Mouse (Mus musculus) thymus, postnatal 36 days (tissue): ENCODE data around the gene Zfp599.
"Not testable (repeated sequence)": the region's sequence is repeated elsewhere in the genome, so short reads cannot be mapped to it uniquely, and the experiment has no call there.

Experiments
- DNase-seq, 2 experiments: peaks; one replicate each; pipeline ENCODE4 v3.0.0; 2022; ENCODE audit warnings: mixed read lengths in 2 of 2

The Zfp599 gene

GRCm38 (mm10) chr9:22259184-22260091, at the start of gene Zfp599:
Gene Zfp599 (minus strand): TSS chr9:22259895.
- peak; percentile 71 to 80 for DNase-seq

- DNase-seq, result not testable (repeated sequence)
Observed at GRCm38 (mm10) chr9:22307920-22308262, 48.2 kb upstream of the Zfp599 start.

GRCm38 (mm10) chr9:22307156-22307919, 47.6 kb upstream of the Zfp599 start, which contains the start of gene Zfp810:
Gene Zfp810 (minus strand): TSS chr9:22307648.
- DNase-seq, result peak; percentile 91 to 95

DNA sequence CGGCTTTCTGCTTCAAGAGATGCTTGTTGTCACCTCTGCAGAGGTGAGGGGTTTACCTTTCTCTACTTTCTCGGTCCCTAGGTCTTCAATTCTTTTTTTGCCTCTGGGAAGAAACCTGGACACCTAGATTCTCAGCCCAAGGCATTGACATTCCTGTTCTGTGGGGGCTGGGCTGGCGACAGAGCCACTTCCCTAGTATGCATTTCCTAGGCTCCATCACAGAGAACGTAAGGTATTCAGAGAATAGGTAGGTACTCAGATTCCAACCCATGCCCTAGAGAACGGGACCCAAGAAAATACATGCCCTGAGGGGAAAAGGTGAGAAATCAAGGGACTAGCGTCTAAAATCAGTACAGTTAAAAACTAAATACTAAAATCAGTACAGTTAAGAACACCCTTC, 47.0 kb upstream of the Zfp599 start:
- DNase-seq, result no peak

DNA sequence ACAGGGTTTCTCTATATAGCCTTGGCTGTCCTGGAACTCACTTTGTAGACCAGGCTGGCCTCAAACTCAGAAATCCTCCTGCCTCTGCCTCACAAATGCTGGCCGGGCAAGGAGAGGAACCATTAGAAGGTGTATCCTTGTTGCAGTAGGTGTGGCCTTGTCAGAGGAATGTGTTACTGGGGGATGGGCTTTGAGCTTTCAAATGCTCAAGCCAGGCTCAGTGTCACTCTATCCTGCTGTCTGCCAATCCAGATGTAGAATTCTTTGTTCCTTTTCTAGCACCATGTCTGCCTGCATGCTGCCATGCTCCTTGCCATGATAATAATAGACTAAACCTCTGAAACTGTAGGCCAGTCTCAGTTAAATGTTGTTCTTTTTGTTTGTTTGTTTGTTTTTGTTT, 42.5 kb upstream of the Zfp599 start:
- no peak for DNase-seq

DNA sequence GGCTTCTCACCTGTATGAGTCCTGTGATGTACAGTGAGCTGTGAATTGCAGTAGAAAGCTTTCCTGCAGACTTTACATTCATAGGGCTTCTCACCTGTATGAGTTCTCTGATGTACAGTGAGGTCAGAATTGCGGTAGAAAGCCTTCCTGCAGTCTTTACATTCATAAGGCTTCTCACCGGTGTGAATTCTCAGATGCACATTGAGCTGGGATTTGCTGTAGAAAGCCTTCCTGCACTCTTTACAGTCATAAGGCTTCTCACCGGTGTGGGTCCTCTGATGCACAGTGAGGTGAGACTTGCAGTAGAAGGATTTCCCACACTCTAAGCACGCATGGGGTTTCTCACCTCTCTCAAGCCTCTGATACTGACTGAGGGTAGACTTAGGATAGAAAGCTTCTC, 19.0 kb upstream of the Zfp599 start:
- DNase-seq, result no peak

DNA sequence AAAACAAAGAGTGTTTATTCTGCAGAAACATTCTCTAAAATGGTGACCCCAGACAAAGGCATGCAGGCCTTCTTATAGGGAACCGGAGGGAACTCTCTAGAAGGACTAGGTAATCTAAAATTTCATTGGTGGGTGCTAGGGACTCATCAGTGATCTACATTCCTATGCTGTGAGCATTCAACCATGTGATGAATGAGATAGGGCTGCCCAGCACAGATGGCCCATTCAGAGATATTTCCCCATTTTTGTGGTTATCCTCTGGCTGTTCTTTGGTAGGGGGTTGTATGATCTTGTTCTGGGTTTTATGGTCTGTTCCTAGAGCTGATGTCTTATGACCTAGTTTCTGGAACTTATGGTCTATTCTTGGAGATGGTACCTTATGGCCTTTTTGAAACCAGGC, 9.2 kb upstream of the Zfp599 start:
- DNase-seq, result no peak

DNA sequence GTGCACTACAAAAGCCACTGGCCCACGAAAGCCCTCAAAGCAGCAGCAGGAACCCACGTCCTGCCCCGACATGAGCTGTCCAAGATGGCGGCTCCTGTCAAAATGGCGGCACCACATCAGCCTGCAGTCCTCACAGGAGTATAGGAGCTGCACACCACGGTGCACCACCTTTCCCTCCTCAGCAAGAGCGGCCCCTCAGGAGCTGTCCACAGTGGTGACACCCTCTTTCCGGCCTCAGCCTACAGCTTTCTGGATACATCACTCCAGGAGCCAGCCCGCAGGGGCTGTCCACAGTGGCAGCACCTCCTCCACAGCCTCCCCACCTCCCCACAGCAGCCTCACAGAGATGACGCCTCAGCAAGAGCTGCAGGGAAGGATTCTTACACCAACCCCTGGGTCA, 2.9 kb upstream of the Zfp599 start:
- DNase-seq, result no peak

- no peak for DNase-seq
Observed at GRCm38 (mm10) chr9:22261594-22261993, 1.9 kb upstream of the Zfp599 start.

- no peak for DNase-seq
Observed at GRCm38 (mm10) chr9:22260092-22260422, 362 bp upstream of the Zfp599 start.

- no peak for DNase-seq
Observed at GRCm38 (mm10) chr9:22258784-22259183, 911 bp downstream of the Zfp599 start.

GRCm38 (mm10) chr9:22256579-22256978, 3.1 kb downstream of the Zfp599 start:
- DNase-seq, result no peak

- no peak for DNase-seq
Observed at GRCm38 (mm10) chr9:22244242-22244641, 15.5 kb downstream of the Zfp599 start.

DNA sequence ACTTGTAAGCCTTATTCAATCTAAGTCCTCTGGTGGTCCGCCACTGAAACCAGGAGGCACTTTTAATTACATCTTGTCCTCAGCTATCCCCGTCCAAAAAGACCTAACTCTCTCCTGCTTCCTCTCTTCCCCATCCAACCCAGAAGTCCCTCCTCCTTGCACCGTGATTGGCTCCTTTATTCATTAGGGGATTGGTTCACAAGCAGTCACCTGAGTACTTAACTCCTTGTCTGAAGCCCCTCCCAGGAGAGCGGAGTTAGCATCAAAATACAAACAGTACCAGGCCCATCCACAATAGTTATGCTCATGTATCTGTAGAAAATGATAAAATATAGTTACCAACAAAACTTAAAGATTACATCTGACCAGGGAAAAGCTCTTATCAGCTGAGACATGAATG, 19.7 kb downstream of the Zfp599 start:
- DNase-seq, result no peak

- DNase-seq, result no peak
Observed at GRCm38 (mm10) chr9:22230556-22230955, 29.1 kb downstream of the Zfp599 start.

DNA sequence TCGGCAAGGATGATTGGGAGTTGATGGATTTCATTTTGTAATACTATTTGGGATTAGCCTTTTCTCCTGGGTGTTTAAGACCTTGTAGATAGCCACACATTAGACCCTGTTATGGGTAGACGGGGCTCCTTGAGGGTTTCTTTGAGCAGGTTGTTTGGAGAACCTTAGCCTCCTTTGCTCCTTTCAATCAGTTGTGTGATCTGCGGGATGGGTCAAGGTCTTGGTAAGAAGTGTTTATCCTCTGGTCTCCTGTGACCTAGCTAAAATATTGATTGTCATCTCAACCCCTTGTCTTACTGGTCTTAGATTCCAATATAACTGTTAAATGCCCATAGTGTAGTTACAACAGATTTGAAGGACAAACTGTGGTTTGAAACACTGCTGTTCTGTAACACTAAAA, 29.6 kb downstream of the Zfp599 start:
- no peak for DNase-seq

DNA sequence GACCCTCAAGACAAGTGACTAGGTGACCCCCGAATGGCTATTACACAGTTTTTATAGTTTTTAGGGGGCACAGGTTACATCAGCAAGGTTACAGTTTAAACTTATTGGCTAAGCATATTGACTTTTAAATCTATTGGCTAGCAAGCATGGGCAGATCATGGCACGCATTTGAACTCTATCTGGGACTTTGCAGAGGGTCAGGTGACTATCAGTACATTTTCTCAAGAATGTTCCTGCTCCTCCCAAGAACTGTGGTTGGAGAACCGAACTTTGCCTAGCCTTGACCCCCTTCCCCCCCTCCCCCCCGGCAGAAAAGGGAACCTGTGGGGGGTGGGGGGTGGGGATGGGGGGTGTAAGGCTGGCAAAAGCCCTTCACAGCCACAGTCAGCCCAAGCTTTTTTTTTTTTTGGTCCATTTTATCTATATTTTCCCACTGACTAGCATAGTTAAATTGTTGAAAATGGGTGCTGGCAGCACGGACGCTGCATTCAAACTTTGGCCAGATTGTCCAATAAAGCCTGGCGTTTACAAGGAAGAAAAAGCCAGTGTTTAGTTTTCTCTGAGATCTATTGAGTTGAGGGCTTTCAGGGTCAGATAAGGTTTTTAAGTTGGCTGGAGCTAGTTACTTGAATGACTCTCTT, 30.2 kb downstream of the Zfp599 start:
- DNase-seq, result no peak

DNA sequence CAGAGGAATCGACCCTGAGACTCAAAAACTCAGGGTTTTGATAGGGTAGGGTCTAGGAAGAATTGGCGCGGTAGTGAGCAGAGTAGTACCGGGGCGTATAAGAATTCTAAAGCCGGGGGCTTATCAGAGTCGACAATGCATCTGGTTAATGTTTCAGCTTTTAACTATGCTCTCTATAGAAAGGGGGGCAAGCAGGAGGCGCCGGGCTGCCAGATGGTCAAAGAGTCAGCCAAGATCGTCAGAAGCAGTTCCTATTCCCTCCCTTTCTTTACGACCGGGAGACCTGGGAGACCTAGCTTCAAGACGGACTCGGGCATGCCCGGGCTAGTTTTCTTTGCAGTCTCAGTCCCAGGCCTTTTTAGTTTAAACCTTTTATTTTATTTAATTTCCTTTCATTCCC, 32.8 kb downstream of the Zfp599 start:
- DNase-seq, result peak in 1 of 2 experiments; percentile 6

- DNase-seq, result not testable (repeated sequence)
Observed at GRCm38 (mm10) chr9:22226389-22226673, 33.4 kb downstream of the Zfp599 start.

DNA sequence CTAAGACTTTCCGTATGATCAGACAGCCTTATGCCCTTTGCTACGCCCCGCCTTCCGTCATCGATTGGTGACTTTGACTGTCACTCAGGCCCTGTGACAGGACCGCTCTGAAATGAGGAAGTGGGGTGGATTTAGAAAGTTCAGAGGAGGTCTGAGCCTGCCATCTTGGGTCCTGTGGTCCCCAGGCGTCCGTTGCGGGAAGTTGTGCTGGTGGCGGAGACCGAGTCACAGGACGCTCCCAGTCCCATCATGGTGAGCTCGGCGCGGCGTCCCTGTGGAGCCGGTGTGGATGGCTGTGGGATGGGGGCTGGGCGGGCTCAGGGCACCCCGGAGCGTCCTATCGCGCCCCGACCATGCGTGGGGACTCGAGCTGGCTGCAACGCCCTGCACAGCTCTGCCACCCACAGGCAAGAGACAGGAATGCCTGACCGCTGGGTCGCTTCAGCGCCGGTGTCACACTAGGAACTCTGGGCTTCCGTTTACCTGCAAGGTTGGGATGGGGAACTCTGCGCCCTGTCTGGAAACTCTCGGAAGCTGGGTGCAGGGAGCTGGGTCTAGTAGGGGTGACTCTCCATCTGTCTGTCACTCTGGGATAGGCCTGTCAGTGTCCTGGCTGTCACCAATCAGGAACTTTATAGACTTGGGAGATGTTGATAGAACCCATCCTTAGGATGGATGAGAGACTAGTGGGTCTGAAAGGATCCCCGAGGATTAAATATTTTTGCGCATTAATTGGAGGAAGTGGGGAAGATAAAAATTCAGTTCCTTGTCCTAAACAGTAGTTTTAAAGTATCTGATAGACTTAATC, 33.9 kb downstream of the Zfp599 start, which contains the start of gene Zfp809:
Gene Zfp809 (plus strand): TSS at position 134 of the 808 bp plus-strand sequence.
- DNase-seq, result peak; percentile 99 to 100

GRCm38 (mm10) chr9:22224536-22225503, 34.9 kb downstream of the Zfp599 start:
- peak; percentile 50 to 61 for DNase-seq

- DNase-seq, result no peak
Observed at GRCm38 (mm10) chr9:22224066-22224465, 35.6 kb downstream of the Zfp599 start.
